Comparison of ENCODE assay signal across 9 mouse cellular contexts in the genomic region with DNA sequence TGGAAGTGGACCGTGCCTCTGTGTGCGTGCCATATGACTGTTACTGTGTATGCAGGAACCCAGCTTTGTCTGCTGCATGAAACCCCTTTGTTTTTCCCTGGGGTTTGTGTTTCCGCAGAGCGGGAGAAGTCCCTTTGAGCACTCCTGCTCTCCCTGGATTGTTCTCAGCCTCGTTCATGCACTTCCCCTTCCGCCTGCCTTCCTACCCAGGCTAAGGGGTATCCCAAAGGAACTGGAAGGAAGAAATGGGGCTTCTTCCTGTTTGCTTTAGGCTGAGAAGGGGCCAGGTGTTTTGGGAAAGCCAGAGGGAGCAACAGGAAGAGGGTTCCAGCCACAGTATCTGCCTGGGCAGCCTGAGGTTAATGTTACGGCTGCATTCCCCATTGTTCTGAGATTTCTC. TPM values are rescaled to one million over a fixed set of nuclear protein-coding genes. Genes with fewer than 3 reads are reported as not detected.
DNase-seq lines count a peak whose midpoint lies in the region; ATAC-seq and TF ChIP-seq lines count a peak whose summit lies in the region.
"Had no signal": no experiment of that assay in that cellular context is flagged by ENCODE, and none has a peak within 500 bp of the region (broad histone marks: within the 10 kb centered on the region; RNA-seq: fewer than 3 reads in every experiment).

No protein-coding gene starts in this region.

- peaks cover 25% of the 10 kb centered on the region for H3K4me1 ChIP-seq in lung, embryonic 14.5 days (ENCODE audit: insufficient read depth)
- H3K4me1 ChIP-seq in forebrain, embryonic 14.5 days (ENCODE audit: control insufficient read depth, insufficient read depth, low read length) = peaks cover 37% of the 10 kb centered on the region
- H3K4me1 ChIP-seq in intestine, embryonic 14.5 days (replicated peaks; ENCODE audit: control insufficient read depth, insufficient read depth, low read length) = peaks cover 36% of the 10 kb centered on the region
- peaks cover 49% of the 10 kb centered on the region for H3K4me1 ChIP-seq in neural tube, embryonic 13.5 days (replicated peaks)

- no peak overlapping the region for H3K4me3 ChIP-seq in lung, embryonic 14.5 days (ENCODE audit: low read depth, low read length)
- no peak overlapping the region for H3K4me3 ChIP-seq in forebrain, embryonic 14.5 days (ENCODE audit: low read depth, low read length)
- no peak overlapping the region for H3K4me3 ChIP-seq in intestine, embryonic 14.5 days (ENCODE audit: low read depth, low read length)
- H3K4me3 ChIP-seq in neural tube, embryonic 13.5 days = peak overlapping the region; percentile 13

- no peak overlapping the region for H3K9ac ChIP-seq in lung, embryonic 14.5 days
- peak overlapping the region; percentile 52 for H3K9ac ChIP-seq in forebrain, embryonic 14.5 days (ENCODE audit: low read length)
- no peak overlapping the region for H3K9ac ChIP-seq in intestine, embryonic 14.5 days (ENCODE audit: low read length)
- H3K9ac ChIP-seq in neural tube, embryonic 13.5 days = peak overlapping the region; percentile 99

- H3K9me3 ChIP-seq in lung, embryonic 14.5 days (ENCODE audit: low read depth, low read length) = no peaks in the 10 kb centered on the region
- no peaks in the 10 kb centered on the region for H3K9me3 ChIP-seq in forebrain, embryonic 14.5 days (replicated peaks; ENCODE audit: control insufficient read depth, low read length)
- no peaks in the 10 kb centered on the region for H3K9me3 ChIP-seq in intestine, embryonic 14.5 days (ENCODE audit: control insufficient read depth, low read length)
- no peaks in the 10 kb centered on the region for H3K9me3 ChIP-seq in neural tube, embryonic 13.5 days

- no peak for TF ChIP-seq CTCF in lung, embryonic 14.5 days (IDR thresholded peaks at IDR 0.05; ENCODE audit: low read depth)

- 72% methylated on average over 7 of the region's 7 CpGs for WGBS in lung, embryonic 14.5 days
- 52% methylated on average over 7 of the region's 7 CpGs for WGBS in forebrain, embryonic 14.5 days
- 68% methylated on average over 7 of the region's 7 CpGs for WGBS in intestine, embryonic 14.5 days
- 54% methylated on average over 7 of the region's 7 CpGs for WGBS in neural tube, embryonic 13.5 days

- peaks cover 7% of the 10 kb centered on the region; the same call in 1 of the 2 replicates for H3K36me3 ChIP-seq in lung, embryonic 14.5 days (ENCODE audit: insufficient read depth)
- peaks cover 4% of the 10 kb centered on the region for H3K36me3 ChIP-seq in forebrain, embryonic 14.5 days (ENCODE audit: control insufficient read depth, insufficient read depth, low read length)
- 0 out of 2 replicates have a peak, but pooled peaks cover 5% of the 10 kb centered on the region for H3K36me3 ChIP-seq in intestine, embryonic 14.5 days (ENCODE audit: control insufficient read depth, insufficient read depth, low read length)
- H3K36me3 ChIP-seq in neural tube, embryonic 13.5 days = peaks cover 19% of the 10 kb centered on the region

- no peaks in the 10 kb centered on the region for H3K27me3 ChIP-seq in lung, embryonic 14.5 days (ENCODE audit: insufficient read depth, low read length)
- no peaks in the 10 kb centered on the region for H3K27me3 ChIP-seq in forebrain, embryonic 14.5 days (replicated peaks; ENCODE audit: control insufficient read depth, insufficient read depth, low read length)
- no peaks in the 10 kb centered on the region for H3K27me3 ChIP-seq in intestine, embryonic 14.5 days (replicated peaks; ENCODE audit: control insufficient read depth, insufficient read depth, low read length)
- H3K27me3 ChIP-seq in neural tube, embryonic 13.5 days = no peaks in the 10 kb centered on the region
- H3K27me3 ChIP-seq: Patski had no signal

- peak; percentile 32 for DNase-seq in lung, embryonic 14.5 days
- DNase-seq in lung, postnatal 10 days = no peak
- no peak for DNase-seq in forebrain, embryonic 14.5 days (ENCODE audit: low spot score)
- no peak for DNase-seq in intestine, embryonic 14.5 days (ENCODE audit: low spot score)
- DNase-seq in frontal cortex, postnatal 10 days (ENCODE audit: low spot score in 2 of 2) = no peak
- no peak for DNase-seq in adrenal gland, adult 2 months
- DNase-seq: right cerebral cortex, postnatal 4 days had no signal

- H3K27ac ChIP-seq in lung, embryonic 14.5 days (ENCODE audit: low read depth) = peak overlapping the region; percentile 63; the same call in 1 of the 2 replicates
- 0 out of 2 replicates have a peak overlapping the region, but pooled peaks have one; percentile 18 for H3K27ac ChIP-seq in forebrain, embryonic 14.5 days (ENCODE audit: low read depth, low read length)
- H3K27ac ChIP-seq in intestine, embryonic 14.5 days (ENCODE audit: low read depth) = peak overlapping the region; percentile 3; the same call in 1 of the 2 replicates
- H3K27ac ChIP-seq in neural tube, embryonic 13.5 days (replicated peaks) = peak overlapping the region; percentile 97

- H3K4me2 ChIP-seq in lung, embryonic 14.5 days = peak overlapping the region; percentile 96
- peak overlapping the region; percentile 99 for H3K4me2 ChIP-seq in forebrain, embryonic 14.5 days (ENCODE audit: low read length)
- H3K4me2 ChIP-seq in intestine, embryonic 14.5 days (ENCODE audit: low read length) = no peak overlapping the region
- H3K4me2 ChIP-seq in neural tube, embryonic 13.5 days = peak overlapping the region; percentile 86

- no peak for ATAC-seq in lung, embryonic 14.5 days (ENCODE audit: insufficient read depth)
- no peak for ATAC-seq in forebrain, embryonic 14.5 days
- no peak for ATAC-seq in intestine, embryonic 14.5 days (replicated peaks; ENCODE audit: low FRiP score, low TSS enrichment, low read depth)
- ATAC-seq in neural tube, embryonic 13.5 days (ENCODE audit: low read depth) = no peak
- ATAC-seq: Patski had no signal

RNA-seq across cellular contexts. Expression of gene Agap3, which starts 3.6 kb away (rescaled TPM):
- polyA plus RNA-seq in lung, embryonic 14.5 days (2014; fragmentation: Nextera tagmentation; extraction: Ambion mirVana) = 41.7 and 46.5 TPM in 2 replicates
- 47.5 and 49.5 TPM in 2 replicates for polyA plus RNA-seq in forebrain, embryonic 14.5 days (2014; fragmentation: Nextera tagmentation; extraction: Ambion mirVana)
- 22.0 and 22.9 TPM in 2 replicates for polyA plus RNA-seq in intestine, embryonic 14.5 days (2014; fragmentation: Nextera tagmentation; extraction: Ambion mirVana)
- 64.6 and 80.9 TPM in 2 replicates for polyA plus RNA-seq in neural tube, embryonic 13.5 days (2015; fragmentation: Nextera tagmentation; extraction: Ambion mirVana)
- 10 to 100 TPM; 78.8 to 89.8 TPM for total RNA-seq in adrenal gland, adult 2 months (2021)
- 96.5 and 106 TPM in 2 replicates for polyA plus RNA-seq in adrenal gland, adult 2 months (2012; rRNA removed)

RNA-seq across cellular contexts. Expression of gene Tmub1, which starts 8.0 kb away (rescaled TPM):
- polyA plus RNA-seq in lung, embryonic 14.5 days (2014; fragmentation: Nextera tagmentation; extraction: Ambion mirVana) = 14.2 and 15.7 TPM in 2 replicates
- 45.5 and 47.5 TPM in 2 replicates for polyA plus RNA-seq in forebrain, embryonic 14.5 days (2014; fragmentation: Nextera tagmentation; extraction: Ambion mirVana)
- 22.7 and 22.9 TPM in 2 replicates for polyA plus RNA-seq in intestine, embryonic 14.5 days (2014; fragmentation: Nextera tagmentation; extraction: Ambion mirVana)
- 51.2 TPM in 2 replicates for polyA plus RNA-seq in neural tube, embryonic 13.5 days (2015; fragmentation: Nextera tagmentation; extraction: Ambion mirVana)
- 10 to 100 TPM; 16.7 to 20.5 TPM for total RNA-seq in adrenal gland, adult 2 months (2021)
- polyA plus RNA-seq in adrenal gland, adult 2 months (2012; rRNA removed) = 86.7 and 94.5 TPM in 2 replicates

RNA-seq across cellular contexts. Expression of gene Fastk, which starts 10.5 kb away (rescaled TPM):
- 91.5 and 93.1 TPM in 2 replicates for polyA plus RNA-seq in lung, embryonic 14.5 days (2014; fragmentation: Nextera tagmentation; extraction: Ambion mirVana)
- polyA plus RNA-seq in forebrain, embryonic 14.5 days (2014; fragmentation: Nextera tagmentation; extraction: Ambion mirVana) = 89.3 and 94.3 TPM in 2 replicates
- polyA plus RNA-seq in intestine, embryonic 14.5 days (2014; fragmentation: Nextera tagmentation; extraction: Ambion mirVana) = 105 and 107 TPM in 2 replicates
- polyA plus RNA-seq in neural tube, embryonic 13.5 days (2015; fragmentation: Nextera tagmentation; extraction: Ambion mirVana) = 89.4 and 102 TPM in 2 replicates
- total RNA-seq in adrenal gland, adult 2 months (2021) = 100 to 1,000 TPM in 1 of 2 experiments, 10 to 100 TPM in 1; 93.4 to 108 TPM
- 335 and 350 TPM in 2 replicates for polyA plus RNA-seq in adrenal gland, adult 2 months (2012; rRNA removed)

RNA-seq across cellular contexts. Expression of gene Slc4a2, which starts 32.0 kb away (rescaled TPM):
- 29.9 and 35.5 TPM in 2 replicates for polyA plus RNA-seq in lung, embryonic 14.5 days (2014; fragmentation: Nextera tagmentation; extraction: Ambion mirVana)
- 11.5 and 14.6 TPM in 2 replicates for polyA plus RNA-seq in forebrain, embryonic 14.5 days (2014; fragmentation: Nextera tagmentation; extraction: Ambion mirVana)
- polyA plus RNA-seq in intestine, embryonic 14.5 days (2014; fragmentation: Nextera tagmentation; extraction: Ambion mirVana) = 32.7 and 35.7 TPM in 2 replicates
- 18.5 and 24.6 TPM in 2 replicates for polyA plus RNA-seq in neural tube, embryonic 13.5 days (2015; fragmentation: Nextera tagmentation; extraction: Ambion mirVana)
- total RNA-seq in adrenal gland, adult 2 months (2021) = 10 to 100 TPM; 58.4 to 63.2 TPM
- 65.9 and 74.0 TPM in 2 replicates for polyA plus RNA-seq in adrenal gland, adult 2 months (2012; rRNA removed)

RNA-seq across cellular contexts. Expression of gene Cdk5, which starts 32.3 kb away (rescaled TPM):
- 33.6 and 35.5 TPM in 2 replicates for polyA plus RNA-seq in lung, embryonic 14.5 days (2014; fragmentation: Nextera tagmentation; extraction: Ambion mirVana)
- polyA plus RNA-seq in forebrain, embryonic 14.5 days (2014; fragmentation: Nextera tagmentation; extraction: Ambion mirVana) = 106 and 113 TPM in 2 replicates
- 41.2 and 47.4 TPM in 2 replicates for polyA plus RNA-seq in intestine, embryonic 14.5 days (2014; fragmentation: Nextera tagmentation; extraction: Ambion mirVana)
- polyA plus RNA-seq in neural tube, embryonic 13.5 days (2015; fragmentation: Nextera tagmentation; extraction: Ambion mirVana) = 93.2 and 102 TPM in 2 replicates
- total RNA-seq in adrenal gland, adult 2 months (2021) = 10 to 100 TPM; 40.7 to 47.9 TPM
- 60.2 and 63.3 TPM in 2 replicates for polyA plus RNA-seq in adrenal gland, adult 2 months (2012; rRNA removed)

Comparison
In these comparisons a context has a peak if more than half of its experiments do, and no peak if none do; other contexts are left out.
1. H3K27ac ChIP-seq: peak in every context shown above with its lines; median percentile 97 in neural tube, embryonic 13.5 days; 63 in lung, embryonic 14.5 days; 18 in forebrain, embryonic 14.5 days; 3 in intestine, embryonic 14.5 days.
2. H3K9ac ChIP-seq: peak in forebrain, embryonic 14.5 days (single experiment) and neural tube, embryonic 13.5 days (single experiment); none in lung, embryonic 14.5 days (single experiment) and intestine, embryonic 14.5 days (single experiment).